Mouse (Mus musculus): ENCODE results near the gene Cage1. TPM values are rescaled to one million over a fixed set of nuclear protein-coding genes. Genes with fewer than 3 reads are reported as not detected.
A peak's percentile ranks its signal among the peaks of the same experiment; 100 is the strongest.

Gene Cage1
- polyA plus RNA-seq, 1 experiment from 2014 or later: 1.0 TPM

GRCm38 (mm10) chr13:37980346-37980745 lies 56.5 kb downstream of the Cage1 start:
- Histone ChIP-seq H3K27me3 (ENCODE audit: control insufficient read depth, insufficient read depth, low read length) (no peaks in the 10 kb centered on the region), H3K36me3 (ENCODE audit: control insufficient read depth, insufficient read depth, low read length) (peaks cover 8% of the 10 kb centered on the region; the same call in 1 of the 2 replicates), H3K9me3 (ENCODE audit: control insufficient read depth, low read length) (no peaks in the 10 kb centered on the region), H3K4me2 (replicated peaks; ENCODE audit: low read depth, low read length) (no peak overlapping the region), H3K4me1 (replicated peaks; ENCODE audit: control insufficient read depth, insufficient read depth, low read length) (no peaks in the 10 kb centered on the region), H3K9ac (ENCODE audit: low read depth, low read length) (no peak overlapping the region), H3K4me3 (ENCODE audit: low read depth, low read length) (no peak overlapping the region), H3K27ac (ENCODE audit: low read depth, low read length) (no peak overlapping the region)
- ATAC-seq (ENCODE audit: low FRiP score): no peak
- DNase-seq (ENCODE audit: low spot score): no peak
- 96% methylated on average over 10 of the region's 10 CpGs for WGBS

- Histone ChIP-seq H3K36me3 (ENCODE audit: control insufficient read depth, insufficient read depth, low read length) (peaks cover 8% of the 10 kb centered on the region; the same call in 1 of the 2 replicates), H3K27ac (ENCODE audit: low read depth, low read length) (no peak overlapping the region), H3K27me3 (ENCODE audit: control insufficient read depth, insufficient read depth, low read length) (no peaks in the 10 kb centered on the region), H3K9me3 (ENCODE audit: control insufficient read depth, low read length) (no peaks in the 10 kb centered on the region), H3K9ac (ENCODE audit: low read depth, low read length) (no peak overlapping the region), H3K4me1 (replicated peaks; ENCODE audit: control insufficient read depth, insufficient read depth, low read length) (no peaks in the 10 kb centered on the region), H3K4me2 (replicated peaks; ENCODE audit: low read depth, low read length) (no peak overlapping the region), H3K4me3 (ENCODE audit: low read depth, low read length) (no peak overlapping the region)
- WGBS: 91% methylated on average over 12 of the region's 12 CpGs
- ATAC-seq (ENCODE audit: low FRiP score) (no peak), DNase-seq (ENCODE audit: low spot score) (no peak)
These were observed 57.4 kb downstream of the Cage1 start for GRCm38 (mm10) chr13:37979506-37979905.

- H3K4me3 ChIP-seq (ENCODE audit: low read depth, low read length): no peak overlapping the region
- no peak for ATAC-seq (ENCODE audit: low FRiP score)
- no peak overlapping the region for H3K4me2 ChIP-seq (replicated peaks; ENCODE audit: low read depth, low read length)
- no peak overlapping the region for H3K9ac ChIP-seq (ENCODE audit: low read depth, low read length)
- 91% methylated on average over 5 of the region's 5 CpGs for WGBS
- no peak for DNase-seq (ENCODE audit: low spot score)
- H3K27me3 ChIP-seq (ENCODE audit: control insufficient read depth, insufficient read depth, low read length): no peaks in the 10 kb centered on the region
- H3K36me3 ChIP-seq (ENCODE audit: control insufficient read depth, insufficient read depth, low read length): 0 out of 2 replicates have a peak, but pooled peaks cover 2% of the 10 kb centered on the region
- H3K27ac ChIP-seq (ENCODE audit: low read depth, low read length): no peak overlapping the region
- no peaks in the 10 kb centered on the region for H3K4me1 ChIP-seq (replicated peaks; ENCODE audit: control insufficient read depth, insufficient read depth, low read length)
- H3K9me3 ChIP-seq (ENCODE audit: control insufficient read depth, low read length): no peaks in the 10 kb centered on the region
These were observed 62.1 kb downstream of the Cage1 start for GRCm38 (mm10) chr13:37974731-37975130.

- Histone ChIP-seq H3K4me2 (replicated peaks; ENCODE audit: low read depth, low read length) (no peak overlapping the region), H3K4me1 (replicated peaks; ENCODE audit: control insufficient read depth, insufficient read depth, low read length) (no peaks in the 10 kb centered on the region), H3K27ac (ENCODE audit: low read depth, low read length) (no peak overlapping the region), H3K9me3 (ENCODE audit: control insufficient read depth, low read length) (no peaks in the 10 kb centered on the region), H3K27me3 (ENCODE audit: control insufficient read depth, insufficient read depth, low read length) (no peaks in the 10 kb centered on the region), H3K4me3 (ENCODE audit: low read depth, low read length) (no peak overlapping the region), H3K9ac (ENCODE audit: low read depth, low read length) (no peak overlapping the region), H3K36me3 (ENCODE audit: control insufficient read depth, insufficient read depth, low read length) (0 out of 2 replicates have a peak, but pooled peaks cover 2% of the 10 kb centered on the region)
- no peak for ATAC-seq (ENCODE audit: low FRiP score)
- no peak for DNase-seq (ENCODE audit: low spot score)
- 85% methylated on average over 6 of the region's 6 CpGs for WGBS
These were observed 62.8 kb downstream of the Cage1 start for GRCm38 (mm10) chr13:37974036-37974435.

- Histone ChIP-seq H3K4me1 (replicated peaks; ENCODE audit: control insufficient read depth, insufficient read depth, low read length) (no peaks in the 10 kb centered on the region), H3K36me3 (ENCODE audit: control insufficient read depth, insufficient read depth, low read length) (no peaks in the 10 kb centered on the region), H3K4me3 (ENCODE audit: low read depth, low read length) (no peak overlapping the region), H3K9me3 (ENCODE audit: control insufficient read depth, low read length) (no peaks in the 10 kb centered on the region), H3K4me2 (replicated peaks; ENCODE audit: low read depth, low read length) (no peak overlapping the region), H3K9ac (ENCODE audit: low read depth, low read length) (no peak overlapping the region), H3K27ac (ENCODE audit: low read depth, low read length) (no peak overlapping the region), H3K27me3 (ENCODE audit: control insufficient read depth, insufficient read depth, low read length) (no peaks in the 10 kb centered on the region)
- ATAC-seq (ENCODE audit: low FRiP score) (no peak), DNase-seq (ENCODE audit: low spot score) (no peak)
- WGBS: 88% methylated on average over 11 of the region's 11 CpGs
These were observed 65.9 kb downstream of the Cage1 start for GRCm38 (mm10) chr13:37970887-37971530.

- no peaks in the 10 kb centered on the region for H3K9me3 ChIP-seq (ENCODE audit: control insufficient read depth, low read length)
These were observed 66.9 kb downstream of the Cage1 start for GRCm38 (mm10) chr13:37969988-37970387.

GRCm38 (mm10) chr13:37969337-37969736 lies 67.5 kb downstream of the Cage1 start:
- no peak overlapping the region for H3K4me2 ChIP-seq (replicated peaks; ENCODE audit: low read depth, low read length)
- DNase-seq (ENCODE audit: low spot score) (peak; percentile 94), ATAC-seq (ENCODE audit: low FRiP score) (no peak)
- no peaks in the 10 kb centered on the region for H3K27me3 ChIP-seq (ENCODE audit: control insufficient read depth, insufficient read depth, low read length)
- H3K27ac ChIP-seq (ENCODE audit: low read depth, low read length): no peak overlapping the region
- H3K4me3 ChIP-seq (ENCODE audit: low read depth, low read length): no peak overlapping the region
- H3K9ac ChIP-seq (ENCODE audit: low read depth, low read length): no peak overlapping the region
- 11% methylated on average over 14 of the region's 14 CpGs for WGBS
- no peaks in the 10 kb centered on the region for H3K9me3 ChIP-seq (ENCODE audit: control insufficient read depth, low read length)
- no peaks in the 10 kb centered on the region for H3K4me1 ChIP-seq (replicated peaks; ENCODE audit: control insufficient read depth, insufficient read depth, low read length)
- H3K36me3 ChIP-seq (ENCODE audit: control insufficient read depth, insufficient read depth, low read length): no peaks in the 10 kb centered on the region

More at GRCm38 (mm10) chr13:37969988-37970387, 66.9 kb downstream of the Cage1 start:
- Histone ChIP-seq H3K36me3 (ENCODE audit: control insufficient read depth, insufficient read depth, low read length) (no peaks in the 10 kb centered on the region), H3K4me1 (replicated peaks; ENCODE audit: control insufficient read depth, insufficient read depth, low read length) (no peaks in the 10 kb centered on the region), H3K4me3 (ENCODE audit: low read depth, low read length) (no peak overlapping the region), H3K9ac (ENCODE audit: low read depth, low read length) (no peak overlapping the region), H3K27me3 (ENCODE audit: control insufficient read depth, insufficient read depth, low read length) (no peaks in the 10 kb centered on the region), H3K27ac (ENCODE audit: low read depth, low read length) (no peak overlapping the region), H3K4me2 (replicated peaks; ENCODE audit: low read depth, low read length) (no peak overlapping the region)
- DNase-seq (ENCODE audit: low spot score) (no peak), ATAC-seq (ENCODE audit: low FRiP score) (no peak)
- 77% methylated on average over 8 of the region's 8 CpGs for WGBS

- H3K4me2 ChIP-seq (replicated peaks; ENCODE audit: low read depth, low read length): 0 out of 2 replicates have a peak overlapping the region, but pooled peaks have one; percentile 7
- no peaks in the 10 kb centered on the region for H3K36me3 ChIP-seq (ENCODE audit: control insufficient read depth, insufficient read depth, low read length)
- peak overlapping the region; percentile 58; the same call in 1 of the 2 replicates for H3K27ac ChIP-seq (ENCODE audit: low read depth, low read length)
- H3K4me3 ChIP-seq (ENCODE audit: low read depth, low read length): no peak overlapping the region
- 63% methylated on average over 10 of the region's 10 CpGs for WGBS
- ATAC-seq (ENCODE audit: low FRiP score): no peak
- H3K9ac ChIP-seq (ENCODE audit: low read depth, low read length): no peak overlapping the region
- DNase-seq (ENCODE audit: low spot score): no peak
- no peaks in the 10 kb centered on the region for H3K9me3 ChIP-seq (ENCODE audit: control insufficient read depth, low read length)
- peaks cover 5% of the 10 kb centered on the region for H3K4me1 ChIP-seq (replicated peaks; ENCODE audit: control insufficient read depth, insufficient read depth, low read length)
- H3K27me3 ChIP-seq (ENCODE audit: control insufficient read depth, insufficient read depth, low read length): 0 out of 2 replicates have a peak, but pooled peaks cover 3% of the 10 kb centered on the region
These were observed 69.3 kb downstream of the Cage1 start for GRCm38 (mm10) chr13:37967565-37967964.

GRCm38 (mm10) chr13:37967052-37967437 lies 69.8 kb downstream of the Cage1 start:
- no peaks in the 10 kb centered on the region for H3K9me3 ChIP-seq (ENCODE audit: control insufficient read depth, low read length)
- 0 out of 2 replicates have a peak overlapping the region, but pooled peaks have one; percentile 7 for H3K4me2 ChIP-seq (replicated peaks; ENCODE audit: low read depth, low read length)
- 39% methylated on average over 12 of the region's 12 CpGs for WGBS
- DNase-seq (ENCODE audit: low spot score) (peak; percentile 55), ATAC-seq (ENCODE audit: low FRiP score) (peak; percentile 43)
- H3K4me3 ChIP-seq (ENCODE audit: low read depth, low read length): no peak overlapping the region
- no peak overlapping the region for H3K9ac ChIP-seq (ENCODE audit: low read depth, low read length)
- H3K27me3 ChIP-seq (ENCODE audit: control insufficient read depth, insufficient read depth, low read length): 0 out of 2 replicates have a peak, but pooled peaks cover 3% of the 10 kb centered on the region
- H3K4me1 ChIP-seq (replicated peaks; ENCODE audit: control insufficient read depth, insufficient read depth, low read length): peaks cover 5% of the 10 kb centered on the region
- H3K36me3 ChIP-seq (ENCODE audit: control insufficient read depth, insufficient read depth, low read length): no peaks in the 10 kb centered on the region
- peak overlapping the region; percentile 58; the same call in 1 of the 2 replicates for H3K27ac ChIP-seq (ENCODE audit: low read depth, low read length)
